Mouse (Mus musculus): ENCODE measurements around the gene Sept1. TPM values are rescaled to one million over a fixed set of nuclear protein-coding genes. Genes with fewer than 3 reads are reported as not detected.

Gene Sept1
- 107 and 123 TPM in 2 replicates for total RNA-seq (2023)

GRCm38 (mm10) chr7:127232622-127233367, at the start of gene Sept1, which contains the start of gene Zfp553:
Gene Sept1, minus strand, starts transcription at chr7:127233130.
Gene Zfp553, plus strand, starts transcription at chr7:127233061.

GRCm38 (mm10) chr7:127273925-127274789, 41.2 kb upstream of the Sept1 start, which contains the start of gene Sephs2:
Gene Sephs2, minus strand, starts transcription at chr7:127274055.

GRCm38 (mm10) chr7:127260309-127261111, 27.6 kb upstream of the Sept1 start, which contains the start of gene Dctpp1:
Gene Dctpp1, minus strand, starts transcription at chr7:127260709.

GRCm38 (mm10) chr7:127243870-127244657, 11.1 kb upstream of the Sept1 start, which contains the start of gene Zfp771:
Gene Zfp771, plus strand, starts transcription at chr7:127244274.

GRCm38 (mm10) chr7:127208553-127209438, 24.1 kb downstream of the Sept1 start, which contains the start of gene Mylpf:
Gene Mylpf, plus strand, starts transcription at chr7:127208890.

GRCm38 (mm10) chr7:127208295-127208552, 24.7 kb downstream of the Sept1 start, which contains the start of gene Tbc1d10b:
Gene Tbc1d10b, minus strand, starts transcription at chr7:127208468.

GRCm38 (mm10) chr7:127195544-127196295, 37.2 kb downstream of the Sept1 start, which contains the start of gene Cd2bp2:
Gene Cd2bp2, minus strand, starts transcription at chr7:127196050.

Other genes starting within 250 kb of the Sept1 start
- 49.1 and 58.0 TPM in 2 replicates for gene Mvp, start 218.5 kb downstream of the Sept1 start, total RNA-seq (2023)
- gene Pagr1b, start 216.6 kb downstream of the Sept1 start, total RNA-seq (2023) = not detected in 2 replicates
- gene Pagr1a, start 215.8 kb downstream of the Sept1 start, total RNA-seq (2023) = 1.5 and 35.7 TPM in 2 replicates
- gene Gm42742, start 212.0 kb downstream of the Sept1 start, total RNA-seq (2023) = 26.0 TPM in 1 of 2 replicates, not detected in the other
- 0.79 TPM in 1 of 2 replicates, not detected in the other for gene Prrt2, start 211.9 kb downstream of the Sept1 start, total RNA-seq (2023)
- 128 and 143 TPM in 2 replicates for gene Maz, start 206.1 kb downstream of the Sept1 start, total RNA-seq (2023)
- 41.1 and 48.3 TPM in 2 replicates for gene Kif22, start 190.7 kb downstream of the Sept1 start, total RNA-seq (2023)
- 1.2 TPM in 1 of 2 replicates, not detected in the other for gene Zg16, start 145.8 kb downstream of the Sept1 start, total RNA-seq (2023)
- gene AI467606, start 141.8 kb downstream of the Sept1 start, total RNA-seq (2023) = 155 and 172 TPM in 2 replicates
- 2.0 and 3.8 TPM in 2 replicates for gene Qprt, start 110.9 kb downstream of the Sept1 start, total RNA-seq (2023)
- gene Spn, start 95.3 kb downstream of the Sept1 start, total RNA-seq (2023) = 96.9 and 102 TPM in 2 replicates
- 47.6 and 62.2 TPM in 2 replicates for gene Cd2bp2, start 37.1 kb downstream of the Sept1 start, total RNA-seq (2023)
- 106 and 122 TPM in 2 replicates for gene Tbc1d10b, start 24.7 kb downstream of the Sept1 start, total RNA-seq (2023)
- gene Mylpf, start 24.2 kb downstream of the Sept1 start, total RNA-seq (2023) = 6.7 and 11.1 TPM in 2 replicates
- gene Zfp553, start 69 bp downstream of the Sept1 start, total RNA-seq (2023) = 2.8 and 4.0 TPM in 2 replicates
- 3.2 and 4.7 TPM in 2 replicates for gene Zfp771, start 11.1 kb upstream of the Sept1 start, total RNA-seq (2023)
- 18.4 and 20.9 TPM in 2 replicates for gene Dctpp1, start 27.6 kb upstream of the Sept1 start, total RNA-seq (2023)
- gene Sephs2, start 40.9 kb upstream of the Sept1 start, total RNA-seq (2023) = 150 and 202 TPM in 2 replicates
- gene Itgal, start 63.1 kb upstream of the Sept1 start, total RNA-seq (2023) = 239 and 332 TPM in 2 replicates
- 7.5 and 8.1 TPM in 2 replicates for gene Zfp768, start 112.5 kb upstream of the Sept1 start, total RNA-seq (2023)
- gene Zfp747, start 142.9 kb upstream of the Sept1 start, total RNA-seq (2023) = 3.9 and 5.9 TPM in 2 replicates
- gene 9130019O22Rik, start 154.0 kb upstream of the Sept1 start, total RNA-seq (2023) = 1.3 and 1.5 TPM in 2 replicates
- 1.1 and 1.4 TPM in 2 replicates for gene E430018J23Rik, start 160.5 kb upstream of the Sept1 start, total RNA-seq (2023)
- gene Zfp764, start 173.7 kb upstream of the Sept1 start, total RNA-seq (2023) = 1.5 and 2.2 TPM in 2 replicates
- 13.2 and 14.6 TPM in 2 replicates for gene Zfp688, start 188.9 kb upstream of the Sept1 start, total RNA-seq (2023)
- 2.1 and 3.1 TPM in 2 replicates for gene Zfp689, start 216.0 kb upstream of the Sept1 start, total RNA-seq (2023)
- 153 and 167 TPM in 2 replicates for gene Prr14, start 226.5 kb upstream of the Sept1 start, total RNA-seq (2023)
- 324 and 414 TPM in 2 replicates for gene Fbrs, start 246.1 kb upstream of the Sept1 start, total RNA-seq (2023)

Data from neutrophil, adult 65 days (primary cell).